Comparison of ENCODE assay signal across 25 mouse cellular contexts in the genomic region with DNA sequence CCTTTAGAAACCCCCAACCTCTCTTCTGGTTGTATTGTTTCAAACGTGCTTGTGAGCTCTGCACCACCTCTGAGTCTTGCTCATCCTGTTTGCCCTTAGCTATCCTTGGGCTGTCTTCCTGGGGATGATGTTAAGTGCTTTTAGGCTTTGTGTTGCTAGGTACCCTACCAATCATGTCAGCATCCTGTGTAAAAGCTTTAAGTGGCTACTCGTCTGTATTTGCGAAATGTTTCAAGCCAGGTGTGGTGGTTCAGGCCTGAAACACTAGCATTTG.
DNase-seq lines count a peak whose midpoint lies in the region; ATAC-seq and TF ChIP-seq lines count a peak whose summit lies in the region.
"Had no signal": no experiment of that assay in that cellular context is flagged by ENCODE, and none has a peak within 500 bp of the region (broad histone marks: within the 10 kb centered on the region; RNA-seq: fewer than 3 reads in every experiment).

No protein-coding gene starts in this region.

- no peak for TF ChIP-seq EP300 in CH12.LX (IDR thresholded peaks at IDR 0.05; ENCODE audit: low read length)

- peaks cover 10% of the 10 kb centered on the region for H3K79me2 ChIP-seq in CH12.LX (replicated peaks; ENCODE audit: control insufficient read depth, extremely low read depth, insufficient read depth, poor library complexity, severe bottlenecking)

- H3K27ac ChIP-seq in heart, embryonic 12.5 days (ENCODE audit: poor library complexity, severe bottlenecking) = peak overlapping the region; percentile 47
- peak overlapping the region; percentile 48; the same call in 1 of the 2 replicates for H3K27ac ChIP-seq in CH12.LX (ENCODE audit: insufficient read depth, low read depth)
- H3K27ac ChIP-seq: embryonic facial prominence, embryonic 15.5 days; forebrain, embryonic 12.5 days; gastrocnemius, adult 2 months; heart, adult 2 months; hindbrain, embryonic 13.5 days; hindbrain, postnatal 0 days had no signal

- no peak overlapping the region for H3K4me3 ChIP-seq in heart, embryonic 12.5 days
- H3K4me3 ChIP-seq in CH12.LX (replicated peaks in 1 of 3; ENCODE audit: low read depth in 2 of 3, low read length in 2 of 3, poor library complexity in 1 of 3) = no peak overlapping the region
- H3K4me3 ChIP-seq: embryonic facial prominence, embryonic 15.5 days; forebrain, embryonic 12.5 days; gastrocnemius, adult 2 months; heart, adult 2 months; hindbrain, embryonic 13.5 days; kidney, embryonic 15.5 days had no signal

- H3K9ac ChIP-seq in heart, embryonic 12.5 days = no peak overlapping the region
- H3K9ac ChIP-seq in CH12.LX (ENCODE audit: insufficient read depth, low read depth) = no peak overlapping the region; the same call in 1 of the 2 replicates
- H3K9ac ChIP-seq: embryonic facial prominence, embryonic 15.5 days; forebrain, embryonic 12.5 days; forebrain, postnatal 0 days; hindbrain, embryonic 13.5 days; kidney, embryonic 15.5 days had no signal

- no peak for TF ChIP-seq POLR2A in CH12.LX (IDR thresholded peaks at IDR 0.05; ENCODE audit: low read depth, low read length)

- no peak for TF ChIP-seq CTCF in CH12.LX (conservative IDR thresholded peaks at IDR 0.05 in 1 of 2, IDR thresholded peaks at IDR 0.05 in 1 of 2; ENCODE audit: low read depth in 2 of 2, low read length in 2 of 2)

- H3K27me3 ChIP-seq in heart, embryonic 12.5 days (replicated peaks) = no peaks in the 10 kb centered on the region
- H3K27me3 ChIP-seq in CH12.LX (replicated peaks) = no peaks in the 10 kb centered on the region
- H3K27me3 ChIP-seq: embryonic facial prominence, embryonic 15.5 days; forebrain, embryonic 12.5 days; hindbrain, embryonic 13.5 days; kidney, embryonic 15.5 days had no signal

- 51% methylated on average over 3 of the region's 3 CpGs for WGBS in heart, embryonic 12.5 days

- no peaks in the 10 kb centered on the region for H3K9me3 ChIP-seq in heart, embryonic 12.5 days (replicated peaks)
- H3K9me3 ChIP-seq in CH12.LX (replicated peaks; ENCODE audit: low read length) = no peaks in the 10 kb centered on the region
- H3K9me3 ChIP-seq: embryonic facial prominence, embryonic 15.5 days; forebrain, embryonic 12.5 days; hindbrain, embryonic 13.5 days; kidney, embryonic 15.5 days had no signal

- peaks cover 41% of the 10 kb centered on the region for H3K4me1 ChIP-seq in heart, embryonic 12.5 days (replicated peaks)
- H3K4me1 ChIP-seq in CH12.LX (ENCODE audit: control insufficient read depth in 1 of 2, insufficient read depth in 2 of 2) = peaks cover 46 to 92% of the 10 kb centered on the region in 2 experiments
- H3K4me1 ChIP-seq: embryonic facial prominence, embryonic 15.5 days had no signal

- H3K36me3 ChIP-seq in heart, embryonic 12.5 days = no peaks in the 10 kb centered on the region
- peaks cover 8 to 38% of the 10 kb centered on the region in 2 experiments for H3K36me3 ChIP-seq in CH12.LX (replicated peaks in 1 of 2; ENCODE audit: control insufficient read depth in 1 of 2, insufficient read depth in 1 of 2, low read length in 1 of 2)
- H3K36me3 ChIP-seq: embryonic facial prominence, embryonic 15.5 days; forebrain, embryonic 12.5 days; hindbrain, embryonic 13.5 days; kidney, embryonic 15.5 days had no signal

- no peak for ATAC-seq in heart, embryonic 12.5 days (ENCODE audit: insufficient number of reproducible peaks, low FRiP score)
- ATAC-seq: forebrain, postnatal 0 days; hindbrain, postnatal 0 days; intestine, embryonic 16.5 days had no signal

- DNase-seq in heart, adult 8-10 months (ENCODE audit: low spot score) = no peak
- DNase-seq in CD4-positive, CD25-positive, alpha-beta regulatory T cell, adult 2 months (ENCODE audit: low read depth, low spot score) = peak; percentile 39
- DNase-seq in CH12.LX (ENCODE audit: extremely low read depth) = no peak
- peak; percentile 71 for DNase-seq in induced T-regulatory cell, adult 2 months (ENCODE audit: low read depth)
- DNase-seq in gastrocnemius, postnatal 10 days = no peak
- no peak for DNase-seq in frontal cortex, postnatal 25 days (ENCODE audit: low spot score in 2 of 2)
- DNase-seq: adrenal gland, adult 8-10 months; adrenal gland, postnatal 36 days; cerebellum, adult 11 months; cerebellum, adult 8-10 months; cerebellum, postnatal 14 days; embryo, embryonic 11 days; forebrain, postnatal 0 days; gastrocnemius, adult 2 months; gastrocnemius, postnatal 36 days; heart, adult 2 months; heart, postnatal 36 days; kidney, adult 2 months had no signal

- dilution Hi-C loops in CH12.LX (cut with MboI; ENCODE audit: extremely low pct_ligation_motif_present, extremely low pct_unique_long_range_greater_than_20kb, low sequenced_read_pairs) = no loop called here

- in situ Hi-C loops in CH12.LX (cut with MboI; ENCODE audit: low pct_ligation_motif_present, low pct_unique_long_range_greater_than_20kb, low sequenced_read_pairs) = loop anchor here (25.0 kb wide), 1 partner anchor 276 kb away; a partner anchor contains a TSS

- no peak for TF ChIP-seq RAD21 in CH12.LX (IDR thresholded peaks at IDR 0.05; ENCODE audit: low read depth, low read length)

- H3K4me2 ChIP-seq in heart, embryonic 12.5 days = no peak overlapping the region
- peak overlapping the region; percentile 35; the same call in 1 of the 2 replicates for H3K4me2 ChIP-seq in CH12.LX (ENCODE audit: insufficient read depth, low read depth, poor library complexity, severe bottlenecking)
- H3K4me2 ChIP-seq: embryonic facial prominence, embryonic 15.5 days; forebrain, embryonic 12.5 days; hindbrain, embryonic 13.5 days; kidney, embryonic 15.5 days had no signal

TF ChIP-seq in CH12.LX, 34 proteins besides CTCF, POLR2A, EP300 and RAD21:
- TF ChIP-seq BHLHE40 (IDR thresholded peaks at IDR 0.05; ENCODE audit: low read depth, low read length) (peak; percentile 0; the same call in 1 of the 2 replicates), POLR2AphosphoS2 (IDR thresholded peaks at IDR 0.05; ENCODE audit: low read depth, low read length) (no peak)

Comparison
In these comparisons a context has a peak if more than half of its experiments do, and no peak if none do; other contexts are left out.
1. DNase-seq: peak in CD4-positive, CD25-positive, alpha-beta regulatory T cell, adult 2 months (single experiment) and induced T-regulatory cell, adult 2 months (single experiment); none in heart, adult 8-10 months (single experiment), CH12.LX (single experiment), gastrocnemius, postnatal 10 days (single experiment) and frontal cortex, postnatal 25 days (0 of 2).